Mouse (Mus musculus): ENCODE measurements at regions not wholly inside any gene's neighbourhood (a gene's known extent, or its start where the extent isn't known, plus 50 kb on each side); places are given as distances from the start of the nearest gene placed in this dataset.
A peak's percentile ranks its signal among the peaks of the same experiment; 100 is the strongest.

- no peak for ATAC-seq (ENCODE audit: insufficient number of reproducible peaks, insufficient read depth, low FRiP score, low TSS enrichment, low read depth)
Measured at GRCm38 (mm10) chr1:57510359-57511120, 103.6 kb upstream of the Tyw5 start.

GRCm38 (mm10) chr1:57511902-57512301, 105.0 kb upstream of the Tyw5 start:
- Histone ChIP-seq H3K4me3 (replicated peaks) (no peak overlapping the region), H3K9me3 (no peaks in the 10 kb centered on the region), H3K27ac (no peak overlapping the region), H3K27me3 (no peaks in the 10 kb centered on the region), H3K36me3 (no peaks in the 10 kb centered on the region), H3K4me2 (no peak overlapping the region), H3K4me1 (replicated peaks) (no peaks in the 10 kb centered on the region), H3K9ac (replicated peaks) (no peak overlapping the region)
- 93% methylated on average over 2 of the region's 2 CpGs for WGBS
- no peak for ATAC-seq (ENCODE audit: insufficient number of reproducible peaks, insufficient read depth, low FRiP score, low TSS enrichment, low read depth)

More at GRCm38 (mm10) chr1:57510359-57511120, 103.6 kb upstream of the Tyw5 start:
- Histone ChIP-seq H3K4me3 (replicated peaks) (no peak overlapping the region), H3K36me3 (no peaks in the 10 kb centered on the region), H3K9ac (replicated peaks) (no peak overlapping the region), H3K4me1 (replicated peaks) (no peaks in the 10 kb centered on the region), H3K4me2 (no peak overlapping the region), H3K27me3 (no peaks in the 10 kb centered on the region), H3K9me3 (no peaks in the 10 kb centered on the region), H3K27ac (no peak overlapping the region)
- 67% methylated on average over 9 of the region's 9 CpGs for WGBS

GRCm38 (mm10) chr1:57512516-57512915, 105.6 kb upstream of the Tyw5 start:
- no peak overlapping the region for H3K4me3 ChIP-seq (replicated peaks)
- no peak overlapping the region for H3K4me2 ChIP-seq
- WGBS: 76% methylated on average over 3 of the region's 3 CpGs
- no peaks in the 10 kb centered on the region for H3K27me3 ChIP-seq
- no peak for ATAC-seq (ENCODE audit: insufficient number of reproducible peaks, insufficient read depth, low FRiP score, low TSS enrichment, low read depth)
- H3K9ac ChIP-seq (replicated peaks): no peak overlapping the region
- H3K27ac ChIP-seq: no peak overlapping the region
- H3K4me1 ChIP-seq (replicated peaks): no peaks in the 10 kb centered on the region
- H3K9me3 ChIP-seq: no peaks in the 10 kb centered on the region
- H3K36me3 ChIP-seq: no peaks in the 10 kb centered on the region

- H3K9ac ChIP-seq (replicated peaks): no peak overlapping the region
- H3K4me3 ChIP-seq (replicated peaks): no peak overlapping the region
- H3K4me1 ChIP-seq (replicated peaks): peaks cover 12% of the 10 kb centered on the region
- WGBS: 73% methylated on average over 4 of the region's 4 CpGs
- H3K9me3 ChIP-seq: no peaks in the 10 kb centered on the region
- no peak overlapping the region for H3K27ac ChIP-seq
- H3K36me3 ChIP-seq: no peaks in the 10 kb centered on the region
- H3K4me2 ChIP-seq: no peak overlapping the region
- no peak for ATAC-seq (ENCODE audit: insufficient number of reproducible peaks, insufficient read depth, low FRiP score, low TSS enrichment, low read depth)
- H3K27me3 ChIP-seq: no peaks in the 10 kb centered on the region
Measured at GRCm38 (mm10) chr1:57525965-57526364, 119.1 kb upstream of the Tyw5 start.

- H3K9ac ChIP-seq (replicated peaks): no peak overlapping the region
- no peaks in the 10 kb centered on the region for H3K27me3 ChIP-seq
- no peak overlapping the region for H3K4me3 ChIP-seq (replicated peaks)
- no peak overlapping the region for H3K27ac ChIP-seq
- H3K9me3 ChIP-seq: no peaks in the 10 kb centered on the region
- peak; percentile 66; the same call in 1 of the 2 replicates for ATAC-seq (ENCODE audit: insufficient number of reproducible peaks, insufficient read depth, low FRiP score, low TSS enrichment, low read depth)
- 18% methylated on average over 3 of the region's 3 CpGs for WGBS
- no peak overlapping the region for H3K4me2 ChIP-seq
- H3K36me3 ChIP-seq: no peaks in the 10 kb centered on the region
- H3K4me1 ChIP-seq (replicated peaks): peaks cover 12% of the 10 kb centered on the region
Measured at GRCm38 (mm10) chr1:57528703-57529102, 121.8 kb upstream of the Tyw5 start.

- peaks cover 12% of the 10 kb centered on the region for H3K4me1 ChIP-seq (replicated peaks)
- no peaks in the 10 kb centered on the region for H3K9me3 ChIP-seq
- WGBS: 85% methylated on average over 2 of the region's 2 CpGs
- no peak overlapping the region for H3K4me2 ChIP-seq
- no peaks in the 10 kb centered on the region for H3K36me3 ChIP-seq
- no peak for ATAC-seq (ENCODE audit: insufficient number of reproducible peaks, insufficient read depth, low FRiP score, low TSS enrichment, low read depth)
- H3K9ac ChIP-seq (replicated peaks): no peak overlapping the region
- H3K27ac ChIP-seq: no peak overlapping the region
- no peaks in the 10 kb centered on the region for H3K27me3 ChIP-seq
- no peak overlapping the region for H3K4me3 ChIP-seq (replicated peaks)
Measured at GRCm38 (mm10) chr1:57529320-57529719, 122.4 kb upstream of the Tyw5 start.

GRCm38 (mm10) chr1:57537369-57537768, 130.5 kb upstream of the Tyw5 start:
- Histone ChIP-seq H3K4me3 (replicated peaks) (no peak overlapping the region), H3K27ac (no peak overlapping the region), H3K9me3 (no peaks in the 10 kb centered on the region), H3K4me2 (no peak overlapping the region), H3K4me1 (replicated peaks) (no peaks in the 10 kb centered on the region), H3K36me3 (no peaks in the 10 kb centered on the region), H3K27me3 (no peaks in the 10 kb centered on the region), H3K9ac (replicated peaks) (no peak overlapping the region)
- 82% methylated on average over 5 of the region's 5 CpGs for WGBS
- no peak for ATAC-seq (ENCODE audit: insufficient number of reproducible peaks, insufficient read depth, low FRiP score, low TSS enrichment, low read depth)

GRCm38 (mm10) chr1:57544684-57545083, 137.8 kb upstream of the Tyw5 start:
- 62% methylated on average over 3 of the region's 3 CpGs for WGBS
- Histone ChIP-seq H3K4me3 (replicated peaks) (no peak overlapping the region), H3K9ac (replicated peaks) (no peak overlapping the region), H3K4me2 (no peak overlapping the region), H3K27ac (no peak overlapping the region), H3K9me3 (no peaks in the 10 kb centered on the region), H3K4me1 (replicated peaks) (peaks cover 5% of the 10 kb centered on the region; the same call in 1 of the 2 replicates), H3K27me3 (no peaks in the 10 kb centered on the region), H3K36me3 (no peaks in the 10 kb centered on the region)
- no peak for ATAC-seq (ENCODE audit: insufficient number of reproducible peaks, insufficient read depth, low FRiP score, low TSS enrichment, low read depth)

- Histone ChIP-seq H3K4me1 (replicated peaks) (peaks cover 5% of the 10 kb centered on the region; the same call in 1 of the 2 replicates), H3K36me3 (no peaks in the 10 kb centered on the region), H3K9me3 (no peaks in the 10 kb centered on the region), H3K27ac (no peak overlapping the region), H3K27me3 (no peaks in the 10 kb centered on the region), H3K9ac (replicated peaks) (no peak overlapping the region), H3K4me3 (replicated peaks) (no peak overlapping the region), H3K4me2 (no peak overlapping the region)
- no peak for ATAC-seq (ENCODE audit: insufficient number of reproducible peaks, insufficient read depth, low FRiP score, low TSS enrichment, low read depth)
- WGBS: 65% methylated on average over 14 of the region's 14 CpGs
Measured at GRCm38 (mm10) chr1:57545792-57546685, 139.1 kb upstream of the Tyw5 start.

GRCm38 (mm10) chr1:57561517-57561916, 154.6 kb upstream of the Tyw5 start:
- H3K27me3 ChIP-seq: no peaks in the 10 kb centered on the region
- H3K4me2 ChIP-seq: no peak overlapping the region
- no peak overlapping the region for H3K27ac ChIP-seq
- H3K4me3 ChIP-seq (replicated peaks): no peak overlapping the region
- H3K9me3 ChIP-seq: no peaks in the 10 kb centered on the region
- H3K36me3 ChIP-seq: no peaks in the 10 kb centered on the region
- H3K9ac ChIP-seq (replicated peaks): no peak overlapping the region
- WGBS: 76% methylated on average over 2 of the region's 2 CpGs
- no peaks in the 10 kb centered on the region for H3K4me1 ChIP-seq (replicated peaks)
- no peak for ATAC-seq (ENCODE audit: insufficient number of reproducible peaks, insufficient read depth, low FRiP score, low TSS enrichment, low read depth)

GRCm38 (mm10) chr1:57564676-57565075, 157.8 kb upstream of the Tyw5 start:
- 50% methylated on average over 5 of the region's 5 CpGs for WGBS
- H3K27me3 ChIP-seq: no peaks in the 10 kb centered on the region
- H3K4me2 ChIP-seq: no peak overlapping the region
- no peak overlapping the region for H3K27ac ChIP-seq
- H3K4me3 ChIP-seq (replicated peaks): no peak overlapping the region
- ATAC-seq (ENCODE audit: insufficient number of reproducible peaks, insufficient read depth, low FRiP score, low TSS enrichment, low read depth): no peak
- H3K9ac ChIP-seq (replicated peaks): no peak overlapping the region
- H3K9me3 ChIP-seq: peaks cover 11% of the 10 kb centered on the region; the same call in 1 of the 2 replicates
- no peaks in the 10 kb centered on the region for H3K4me1 ChIP-seq (replicated peaks)
- H3K36me3 ChIP-seq: no peaks in the 10 kb centered on the region

All from limb, embryonic 12.5 days (tissue).